Mouse (Mus musculus): ENCODE data around the gene Creb3l1. TPM values are rescaled to one million over a fixed set of nuclear protein-coding genes. Genes with fewer than 3 reads are reported as not detected.

Gene Creb3l1
- polyA plus RNA-seq, 1 experiment from 2014 or later, result 0.96 TPM

DNA sequence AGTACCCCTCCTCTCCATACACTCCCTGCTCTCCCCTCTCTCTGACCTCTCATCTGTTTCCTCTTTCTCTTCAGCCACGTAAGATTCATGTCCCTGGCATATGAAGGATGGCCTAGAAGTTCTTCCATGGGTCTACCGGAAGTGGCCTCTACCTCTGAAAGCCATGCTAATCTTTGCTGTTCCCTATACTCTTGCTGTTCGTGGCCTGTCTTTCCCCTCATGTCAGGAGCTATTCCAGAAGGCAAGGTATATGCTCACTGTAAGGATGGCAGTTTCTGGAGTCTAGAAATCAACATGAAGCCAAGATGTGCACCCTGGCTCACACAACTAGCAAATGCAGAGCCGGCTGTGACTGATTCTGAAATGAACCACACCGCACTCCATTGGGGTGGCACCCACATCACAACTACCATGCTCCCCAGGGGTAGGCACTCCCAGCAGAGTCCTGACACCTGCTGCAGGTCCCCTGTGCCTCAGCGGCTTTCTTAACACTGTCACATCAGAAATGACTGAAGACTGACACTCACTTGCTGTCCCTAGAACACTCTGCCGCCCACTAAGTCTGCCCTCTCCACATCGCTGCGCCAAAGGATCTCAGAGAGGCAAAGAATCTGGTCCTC is 39.3 kb downstream of the Creb3l1 start:
- Histone ChIP-seq H3K9me3 (replicated peaks) (no peaks in the 10 kb centered on the region), H3K4me1 (peaks cover 55% of the 10 kb centered on the region), H3K27me3 (ENCODE audit: low read depth, poor library complexity, severe bottlenecking) (peaks cover 31% of the 10 kb centered on the region), H3K36me3 (no peaks in the 10 kb centered on the region), H3K27ac (replicated peaks) (peak overlapping the region; percentile 82), H3K4me3 (peak overlapping the region; percentile 42)
- no peak for DNase-seq (ENCODE audit: low spot score)
- 36% methylated on average over 9 of the region's 9 CpGs for whole genome bisulfite sequencing

DNA sequence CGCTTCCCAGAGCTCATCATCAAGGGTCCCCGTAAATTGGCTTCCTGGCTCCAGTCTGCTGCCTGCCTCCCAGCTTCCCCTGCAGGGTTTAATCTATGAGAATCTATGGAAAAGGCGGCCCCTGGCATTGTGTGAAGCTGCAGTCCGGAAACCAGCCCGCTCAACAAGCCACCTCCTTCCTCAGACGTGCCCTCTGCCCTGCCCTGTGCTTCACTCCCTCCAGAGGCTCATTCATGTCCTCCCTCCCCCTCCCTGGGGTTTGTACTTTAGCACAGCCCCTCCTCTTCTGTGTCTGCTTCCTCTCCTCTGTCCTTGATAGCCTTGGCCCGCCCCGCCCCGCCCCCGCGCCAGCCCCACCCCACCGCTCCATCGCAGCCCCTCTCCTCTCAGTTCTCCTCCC is 39.9 kb downstream of the Creb3l1 start:
- Histone ChIP-seq H3K9me3 (replicated peaks) (no peaks in the 10 kb centered on the region), H3K27me3 (ENCODE audit: low read depth, poor library complexity, severe bottlenecking) (peaks cover 36% of the 10 kb centered on the region), H3K27ac (replicated peaks) (peak overlapping the region; percentile 82), H3K4me1 (peaks cover 60% of the 10 kb centered on the region), H3K36me3 (no peaks in the 10 kb centered on the region), H3K4me3 (peak overlapping the region; percentile 42)
- peak; percentile 86 for DNase-seq (ENCODE audit: low spot score)
- 4% methylated on average over 10 of the region's 13 CpGs for WGBS

DNA sequence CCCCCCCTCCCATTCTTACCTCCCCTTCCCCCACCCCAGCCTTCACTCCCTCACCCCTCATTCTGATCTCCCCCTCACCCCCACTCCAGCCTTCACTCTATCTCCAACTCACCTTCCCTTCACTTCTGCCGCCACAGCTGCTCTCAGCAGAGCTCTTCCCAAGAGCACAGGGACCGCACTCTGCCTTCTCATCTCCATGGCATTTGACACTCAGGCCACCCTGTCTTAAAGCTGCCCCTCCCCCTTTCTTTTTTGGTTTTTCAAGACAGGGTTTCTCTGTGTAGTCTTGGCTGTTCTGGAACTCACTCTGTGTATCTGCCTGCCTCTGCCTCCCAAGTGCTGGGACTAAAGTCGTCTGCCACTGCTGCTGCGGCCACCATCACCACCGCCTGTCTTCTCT is 43.5 kb downstream of the Creb3l1 start:
- H3K36me3 ChIP-seq, result no peaks in the 10 kb centered on the region
- WGBS, result 47% methylated on average over 5 of the region's 5 CpGs
- peaks cover 67% of the 10 kb centered on the region for H3K4me1 ChIP-seq
- peaks cover 59% of the 10 kb centered on the region for H3K27me3 ChIP-seq (ENCODE audit: low read depth, poor library complexity, severe bottlenecking)
- no peak overlapping the region for H3K4me3 ChIP-seq
- DNase-seq (ENCODE audit: low spot score), result no peak
- H3K27ac ChIP-seq (replicated peaks), result peak overlapping the region; percentile 63; the same call in 1 of the 2 replicates
- no peaks in the 10 kb centered on the region for H3K9me3 ChIP-seq (replicated peaks)

DNA sequence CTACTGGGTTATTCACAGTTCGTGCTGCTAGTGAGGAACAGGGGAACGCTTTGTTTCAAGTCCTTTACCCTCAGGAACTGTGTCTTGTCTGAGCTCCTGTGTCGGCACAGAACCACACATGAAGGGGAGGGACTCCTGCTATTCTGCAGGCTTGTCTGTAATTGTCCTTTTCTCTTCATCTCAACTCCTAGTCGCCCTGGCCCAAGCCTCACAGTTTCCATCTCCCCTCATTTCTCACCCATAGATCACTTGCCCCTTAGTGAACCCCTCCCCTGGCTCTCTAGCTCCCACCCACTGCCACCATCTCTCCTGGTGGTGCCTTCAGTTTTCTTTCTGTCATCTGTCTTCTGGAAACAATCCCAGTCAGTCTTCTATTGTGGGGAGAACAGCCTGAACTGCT is 44.1 kb downstream of the Creb3l1 start:
- DNase-seq (ENCODE audit: low spot score), result no peak
- Histone ChIP-seq H3K4me1 (peaks cover 69% of the 10 kb centered on the region), H3K36me3 (no peaks in the 10 kb centered on the region), H3K4me3 (no peak overlapping the region), H3K27ac (replicated peaks) (peak overlapping the region; percentile 63; the same call in 1 of the 2 replicates), H3K9me3 (replicated peaks) (no peaks in the 10 kb centered on the region), H3K27me3 (ENCODE audit: low read depth, poor library complexity, severe bottlenecking) (peaks cover 62% of the 10 kb centered on the region)
- 32% methylated on average over 4 of the region's 4 CpGs for WGBS

DNA sequence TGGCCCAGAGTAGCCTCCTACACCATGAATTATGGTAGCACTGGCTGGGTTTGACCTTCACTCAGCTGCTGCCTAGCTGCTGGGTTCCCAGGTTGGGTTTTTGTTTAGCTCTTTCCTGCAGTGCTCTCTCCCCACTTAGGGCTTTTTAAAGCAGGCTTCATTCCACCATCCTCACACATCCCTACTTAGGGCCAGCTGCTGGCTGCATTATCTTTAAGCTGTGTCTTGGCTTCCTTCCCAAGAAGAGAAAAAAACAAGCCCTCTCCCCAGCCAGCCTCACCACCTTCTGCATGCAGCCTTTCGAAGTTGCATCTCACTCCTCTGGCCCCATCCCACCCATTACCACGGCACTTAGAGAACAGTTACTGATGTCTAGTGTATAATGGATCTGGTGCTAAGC is 45.8 kb downstream of the Creb3l1 start:
- Histone ChIP-seq H3K4me3 (no peak overlapping the region), H3K27me3 (ENCODE audit: low read depth, poor library complexity, severe bottlenecking) (peaks cover 76% of the 10 kb centered on the region), H3K4me1 (peaks cover 59% of the 10 kb centered on the region), H3K36me3 (no peaks in the 10 kb centered on the region), H3K9me3 (replicated peaks) (no peaks in the 10 kb centered on the region), H3K27ac (replicated peaks) (no peak overlapping the region)
- DNase-seq (ENCODE audit: low spot score), result no peak
- WGBS, result 44% methylated on average over 2 of the region's 2 CpGs

DNA sequence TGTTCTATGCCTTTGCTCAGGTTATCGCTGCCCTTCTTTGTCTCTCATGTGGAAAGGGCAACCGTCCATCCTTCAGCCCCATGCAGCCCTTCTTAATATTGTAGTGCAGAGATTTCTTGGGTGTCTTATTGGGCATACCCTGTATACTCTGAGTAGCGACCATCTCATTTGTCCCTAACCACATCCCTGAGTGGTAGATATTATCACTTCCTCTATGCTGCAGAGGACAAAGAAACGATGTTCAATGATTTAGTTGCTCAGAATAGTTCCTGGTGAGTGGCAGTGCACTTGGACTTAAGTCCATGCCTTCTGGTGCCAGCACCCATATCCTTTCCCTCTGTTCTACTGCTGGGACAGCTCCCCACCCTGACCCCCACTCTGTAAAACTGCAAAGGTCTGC is 46.3 kb downstream of the Creb3l1 start:
- H3K27ac ChIP-seq (replicated peaks), result no peak overlapping the region
- H3K27me3 ChIP-seq (ENCODE audit: low read depth, poor library complexity, severe bottlenecking), result peaks cover 76% of the 10 kb centered on the region
- H3K9me3 ChIP-seq (replicated peaks), result no peaks in the 10 kb centered on the region
- WGBS, result 83% methylated on average over 4 of the region's 4 CpGs
- no peaks in the 10 kb centered on the region for H3K36me3 ChIP-seq
- H3K4me1 ChIP-seq, result peaks cover 65% of the 10 kb centered on the region
- no peak overlapping the region for H3K4me3 ChIP-seq
- DNase-seq (ENCODE audit: low spot score), result no peak

DNA sequence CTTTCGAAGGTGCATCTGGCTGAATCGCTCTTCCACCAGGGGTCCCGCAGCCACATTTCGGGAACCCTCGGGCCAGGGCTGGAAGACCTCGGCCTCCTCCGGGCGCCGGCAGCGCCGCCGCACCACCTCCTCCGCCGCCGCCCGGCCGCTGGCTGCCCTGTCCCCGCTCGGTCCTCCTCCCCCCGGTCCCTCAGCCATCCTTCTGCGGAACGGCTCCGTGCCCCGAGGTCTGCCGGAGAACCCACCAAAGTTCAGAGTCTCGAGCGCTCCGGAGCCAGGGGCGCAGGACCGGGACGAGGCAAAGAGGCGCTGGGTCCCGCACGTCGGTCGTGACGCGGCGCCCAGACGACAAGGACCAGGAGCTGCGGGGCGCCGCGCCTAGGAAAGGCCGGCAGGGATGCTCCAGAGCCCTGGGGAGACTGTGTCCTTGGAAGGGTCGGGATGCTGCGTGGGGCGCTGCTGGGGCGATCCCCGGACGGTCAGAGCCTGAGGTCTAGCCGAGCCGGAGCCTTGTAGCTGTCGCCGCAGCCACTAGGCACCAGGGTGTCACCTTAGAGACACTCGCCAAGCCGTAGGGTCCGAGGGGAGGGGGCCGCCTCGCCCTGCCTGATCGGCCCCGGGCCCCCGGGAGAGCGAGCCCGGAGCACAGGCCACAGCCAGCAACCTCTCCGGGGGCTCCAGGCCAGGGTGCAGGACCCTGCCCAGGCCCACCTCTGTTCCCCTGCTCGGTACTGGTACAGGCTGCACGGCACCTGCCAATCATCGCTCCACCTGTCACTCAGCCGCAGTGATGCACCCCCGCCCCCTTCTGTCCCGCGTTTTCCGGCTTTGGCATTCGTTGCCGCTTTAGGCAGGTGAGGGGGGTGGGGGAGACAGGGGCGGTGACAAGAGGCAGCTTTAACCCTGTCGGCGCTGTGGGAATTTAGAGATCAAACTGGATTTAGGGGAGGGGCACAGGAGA is 48.4 kb downstream of the Creb3l1 start, which contains the start of gene Dgkz:
Gene Dgkz, minus strand, starts transcription at position 284 of the 961 bp plus-strand sequence.
- H3K27me3 ChIP-seq (ENCODE audit: low read depth, poor library complexity, severe bottlenecking), result peaks cover 92% of the 10 kb centered on the region
- DNase-seq (ENCODE audit: low spot score), result peak; percentile 51
- H3K36me3 ChIP-seq, result no peaks in the 10 kb centered on the region
- peaks cover 74% of the 10 kb centered on the region for H3K4me1 ChIP-seq
- peak within 1 kb of the TSS; percentile 55 for H3K4me3 ChIP-seq
- peak within 1 kb of the TSS; percentile 50; the same call in 1 of the 2 replicates for H3K27ac ChIP-seq (replicated peaks)
- no peaks in the 10 kb centered on the region for H3K9me3 ChIP-seq (replicated peaks)
- under 1% methylated on average over 79 of the region's 79 CpGs for whole genome bisulfite sequencing

DNA sequence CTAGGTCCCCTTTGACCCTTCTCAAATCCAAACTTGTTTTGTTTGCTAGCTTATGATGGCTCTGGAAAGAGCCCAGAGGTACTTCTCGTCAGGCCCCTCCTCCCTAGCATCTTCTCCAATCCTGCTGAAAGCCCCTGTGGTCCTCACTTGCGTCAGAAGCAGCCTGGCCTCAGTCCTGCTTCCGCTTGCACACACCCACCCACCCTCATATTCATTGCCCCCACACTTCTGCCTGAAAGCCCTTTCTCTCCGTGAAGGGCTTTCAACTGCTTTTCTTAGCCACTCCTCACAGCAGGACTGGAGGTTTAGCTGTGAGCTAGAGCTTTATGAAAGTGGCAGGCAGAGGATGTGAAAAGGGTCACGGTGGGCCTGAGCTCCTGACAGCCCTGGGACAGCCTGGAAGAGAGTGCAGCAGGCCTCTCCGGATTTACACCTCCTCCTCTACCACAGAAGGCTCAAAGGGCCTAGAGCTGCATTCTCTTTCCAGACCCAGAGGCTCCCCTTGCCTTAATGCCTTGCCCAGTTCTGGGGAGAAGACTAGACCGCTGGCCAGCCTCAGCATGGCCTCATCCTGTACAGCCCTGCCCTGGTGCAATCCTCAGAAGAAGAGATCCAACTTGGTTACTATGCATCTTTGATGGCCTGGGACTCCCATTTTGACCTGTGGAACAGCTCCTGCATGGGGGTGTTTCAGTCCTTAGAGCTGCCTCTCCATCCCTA is 50.7 kb downstream of the Creb3l1 start:
- H3K9me3 ChIP-seq (replicated peaks), result no peaks in the 10 kb centered on the region
- H3K27me3 ChIP-seq (ENCODE audit: low read depth, poor library complexity, severe bottlenecking), result peaks cover 94% of the 10 kb centered on the region
- H3K36me3 ChIP-seq, result no peaks in the 10 kb centered on the region
- H3K27ac ChIP-seq (replicated peaks), result no peak overlapping the region; the same call in 1 of the 2 replicates
- 26% methylated on average over 7 of the region's 7 CpGs for WGBS
- no peak overlapping the region for H3K4me3 ChIP-seq
- H3K4me1 ChIP-seq, result peaks cover 52% of the 10 kb centered on the region
- no peak for DNase-seq (ENCODE audit: low spot score)

DNA sequence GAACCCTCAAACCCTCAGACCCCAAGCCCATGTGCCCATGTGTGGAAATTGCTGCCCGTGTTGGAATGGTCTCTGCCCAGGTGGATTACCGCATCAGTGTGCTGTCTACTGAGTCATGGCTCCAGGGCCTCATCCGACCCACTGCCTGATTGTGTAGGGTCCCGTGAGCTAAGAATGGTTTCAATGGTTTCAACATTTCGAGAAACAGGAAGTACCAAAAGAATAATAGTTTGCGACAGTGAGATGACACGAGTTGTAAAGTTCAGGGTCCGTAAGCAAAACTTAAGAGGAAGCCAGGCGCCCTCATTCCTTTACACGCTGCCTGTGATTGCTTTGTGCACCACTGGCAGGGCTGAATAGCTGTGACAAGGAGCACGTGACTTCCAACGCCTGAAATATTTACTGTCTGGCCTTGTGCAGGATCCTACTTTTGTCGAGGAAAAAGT is 52.2 kb downstream of the Creb3l1 start:
- no peak overlapping the region for H3K4me3 ChIP-seq
- no peaks in the 10 kb centered on the region for H3K9me3 ChIP-seq (replicated peaks)
- H3K27me3 ChIP-seq (ENCODE audit: low read depth, poor library complexity, severe bottlenecking), result peaks cover 88% of the 10 kb centered on the region
- no peak overlapping the region for H3K27ac ChIP-seq (replicated peaks)
- no peak for DNase-seq (ENCODE audit: low spot score)
- peaks cover 53% of the 10 kb centered on the region for H3K4me1 ChIP-seq
- H3K36me3 ChIP-seq, result no peaks in the 10 kb centered on the region
- WGBS, result 53% methylated on average over 13 of the region's 13 CpGs

DNA sequence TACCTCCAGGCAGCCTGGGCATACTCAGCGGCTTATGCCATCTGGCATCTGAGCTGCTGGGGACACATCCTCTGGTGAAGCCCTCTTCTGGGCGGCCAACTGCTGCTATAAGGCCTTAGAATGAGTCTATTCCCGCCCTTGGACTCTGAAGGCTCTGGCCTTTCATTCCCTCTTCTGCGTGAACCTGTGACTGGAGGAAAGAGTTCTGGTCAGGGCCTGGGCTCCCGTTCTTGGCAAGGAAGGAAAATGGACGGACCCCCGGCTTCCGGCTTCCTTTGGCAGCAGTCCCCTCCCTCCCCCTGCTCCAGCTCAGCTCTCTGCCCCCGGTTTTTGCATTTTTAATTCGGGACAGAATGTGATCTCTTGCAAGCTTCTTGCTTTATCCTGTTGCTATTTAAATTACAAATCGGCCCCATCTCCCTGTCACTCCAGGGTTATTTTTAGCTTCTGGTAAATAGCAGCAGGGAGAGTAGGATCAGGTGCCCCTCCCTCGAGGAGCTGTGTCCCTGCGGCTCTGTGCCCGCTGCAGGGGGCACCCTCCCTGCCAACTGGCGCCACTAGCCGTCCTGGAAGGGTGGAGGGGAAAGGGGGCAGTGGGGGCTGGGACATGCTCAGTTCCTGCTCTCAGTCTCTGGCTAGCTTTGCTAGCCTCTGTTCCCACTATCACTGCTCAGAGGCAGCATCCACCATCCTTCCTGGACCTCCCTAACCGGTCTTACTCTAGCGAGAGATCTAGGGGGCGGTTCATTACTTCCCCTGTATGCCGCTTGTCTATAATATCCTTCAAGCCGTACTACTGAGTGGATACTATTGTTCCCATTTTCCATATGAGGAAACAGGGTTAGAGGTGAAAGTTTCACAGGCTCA is 52.8 kb downstream of the Creb3l1 start:
- H3K27me3 ChIP-seq (ENCODE audit: low read depth, poor library complexity, severe bottlenecking), result peaks cover 88% of the 10 kb centered on the region
- peak overlapping the region; percentile 71 for H3K27ac ChIP-seq (replicated peaks)
- H3K9me3 ChIP-seq (replicated peaks), result no peaks in the 10 kb centered on the region
- WGBS, result 20% methylated on average over 21 of the region's 21 CpGs
- H3K4me1 ChIP-seq, result peaks cover 53% of the 10 kb centered on the region
- no peak for DNase-seq (ENCODE audit: low spot score)
- peak overlapping the region; percentile 5; the same call in 1 of the 2 replicates for H3K4me3 ChIP-seq
- H3K36me3 ChIP-seq, result no peaks in the 10 kb centered on the region

DNA sequence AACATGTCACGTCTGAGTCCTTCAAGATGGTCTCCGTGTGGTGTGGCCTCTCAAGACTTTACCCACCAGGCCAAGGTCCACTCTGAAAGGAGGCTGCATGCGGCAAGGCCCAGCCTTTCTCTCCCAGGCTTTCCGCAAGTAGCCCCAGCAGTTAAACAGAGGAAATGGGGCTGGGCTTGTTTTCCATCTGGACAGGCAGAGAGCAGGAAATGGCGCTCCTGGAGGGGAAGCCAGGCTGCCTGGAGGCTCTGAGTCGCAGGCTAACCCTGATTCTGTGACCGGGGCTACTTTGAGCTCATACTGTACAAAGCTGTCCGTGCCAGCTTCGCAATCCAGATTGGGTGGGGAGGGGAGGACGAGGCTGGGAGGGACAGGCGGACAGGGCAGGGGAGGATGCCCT is 56.3 kb downstream of the Creb3l1 start:
- Histone ChIP-seq H3K9me3 (replicated peaks) (no peaks in the 10 kb centered on the region), H3K27me3 (ENCODE audit: low read depth, poor library complexity, severe bottlenecking) (peaks cover 80% of the 10 kb centered on the region), H3K4me3 (no peak overlapping the region), H3K4me1 (peaks cover 46% of the 10 kb centered on the region), H3K36me3 (no peaks in the 10 kb centered on the region), H3K27ac (replicated peaks) (peak overlapping the region; percentile 46; the same call in 1 of the 2 replicates)
- WGBS, result 74% methylated on average over 11 of the region's 11 CpGs
- DNase-seq (ENCODE audit: low spot score), result no peak

DNA sequence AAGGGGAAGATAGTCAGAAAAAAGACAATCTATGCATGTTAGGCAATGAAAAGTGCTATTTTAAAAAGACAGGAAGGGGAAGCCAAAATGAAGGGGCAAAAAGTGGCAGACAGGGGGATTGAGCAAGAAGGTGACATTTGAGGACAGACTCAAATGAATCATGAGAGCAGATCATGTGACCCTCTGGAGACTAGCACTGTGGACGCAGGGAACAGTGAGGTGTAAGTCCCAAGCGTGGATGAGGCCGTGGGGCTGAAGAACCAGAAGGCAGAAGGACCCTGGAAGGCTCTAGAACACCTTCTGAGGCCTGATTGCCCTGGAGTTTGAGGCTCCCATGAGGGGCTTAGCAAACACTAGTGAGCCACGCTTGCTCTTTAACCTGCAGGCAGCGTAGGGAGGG is 57.9 kb downstream of the Creb3l1 start:
- no peak for DNase-seq (ENCODE audit: low spot score)
- Histone ChIP-seq H3K27ac (replicated peaks) (no peak overlapping the region), H3K9me3 (replicated peaks) (no peaks in the 10 kb centered on the region), H3K4me1 (peaks cover 47% of the 10 kb centered on the region), H3K36me3 (no peaks in the 10 kb centered on the region), H3K27me3 (ENCODE audit: low read depth, poor library complexity, severe bottlenecking) (peaks cover 64% of the 10 kb centered on the region), H3K4me3 (no peak overlapping the region)
- WGBS, result 88% methylated on average over 5 of the region's 5 CpGs
